Comparison of ENCODE assay signal across 19 mouse cellular contexts in the genomic region with DNA sequence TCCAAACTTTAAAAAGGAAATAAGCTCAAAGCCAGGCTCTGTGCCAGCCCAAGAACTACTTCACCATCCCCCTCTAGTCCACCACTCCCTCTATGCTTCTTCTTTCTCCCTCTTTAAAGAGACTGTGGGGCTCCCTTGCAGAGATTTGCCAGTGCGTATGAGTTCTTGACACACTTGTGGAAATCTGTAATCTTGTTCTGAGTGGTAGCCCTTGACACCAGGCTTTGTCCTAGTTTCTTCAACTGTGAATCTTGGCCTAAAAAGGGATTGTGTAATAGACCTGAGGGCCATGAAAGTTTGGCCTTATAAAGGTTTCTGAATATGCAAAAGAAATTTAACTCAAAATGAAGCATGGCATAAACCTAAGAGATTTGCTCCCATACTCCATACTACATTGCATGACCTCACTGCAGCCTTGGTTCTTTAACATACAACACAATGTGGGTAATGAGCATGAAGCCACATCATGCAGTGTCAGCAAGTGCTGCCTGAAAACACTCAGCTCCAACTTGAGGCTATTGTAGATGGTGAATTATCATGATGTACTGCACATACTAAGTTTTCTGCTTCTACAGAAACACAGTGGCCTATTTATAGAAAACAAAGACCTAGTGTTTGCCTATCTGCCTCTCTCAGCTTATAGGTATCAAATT.
DNase-seq lines count a peak whose midpoint lies in the region; ATAC-seq and TF ChIP-seq lines count a peak whose summit lies in the region.
"Had no signal": no experiment of that assay in that cellular context is flagged by ENCODE, and none has a peak within 500 bp of the region (broad histone marks: within the 10 kb centered on the region; RNA-seq: fewer than 3 reads in every experiment).

No protein-coding gene starts in this region.

- H3K4me3 ChIP-seq in hindbrain, postnatal 0 days (ENCODE audit: low read length) = no peak overlapping the region
- no peak overlapping the region for H3K4me3 ChIP-seq in hindbrain, embryonic 14.5 days (replicated peaks; ENCODE audit: low read length)
- H3K4me3 ChIP-seq in bone marrow macrophage, adult 2 months (ENCODE audit: insufficient read depth, low read length) = no peak overlapping the region
- H3K4me3 ChIP-seq in forebrain, embryonic 13.5 days = no peak overlapping the region
- H3K4me3 ChIP-seq in midbrain, embryonic 13.5 days (replicated peaks) = no peak overlapping the region
- H3K4me3 ChIP-seq: embryonic facial prominence, embryonic 15.5 days; erythroblast, embryonic 14.5 days; gastrocnemius, adult 2 months; heart, embryonic 12.5 days had no signal

- H3K36me3 ChIP-seq in hindbrain, postnatal 0 days (ENCODE audit: insufficient read depth, low read length) = no peaks in the 10 kb centered on the region
- no peaks in the 10 kb centered on the region for H3K36me3 ChIP-seq in hindbrain, embryonic 14.5 days (replicated peaks; ENCODE audit: control insufficient read depth, insufficient read depth)
- no peaks in the 10 kb centered on the region for H3K36me3 ChIP-seq in forebrain, embryonic 13.5 days (ENCODE audit: poor library complexity, severe bottlenecking)
- H3K36me3 ChIP-seq in midbrain, embryonic 13.5 days = no peaks in the 10 kb centered on the region
- H3K36me3 ChIP-seq: embryonic facial prominence, embryonic 15.5 days; heart, embryonic 12.5 days had no signal

- no peak overlapping the region for H3K4me2 ChIP-seq in hindbrain, postnatal 0 days (ENCODE audit: low read depth, low read length)
- H3K4me2 ChIP-seq in hindbrain, embryonic 14.5 days (replicated peaks) = no peak overlapping the region
- H3K4me2 ChIP-seq in forebrain, embryonic 13.5 days = no peak overlapping the region
- no peak overlapping the region for H3K4me2 ChIP-seq in midbrain, embryonic 13.5 days (replicated peaks)
- H3K4me2 ChIP-seq: embryonic facial prominence, embryonic 15.5 days; heart, embryonic 12.5 days had no signal

- no peak for TF ChIP-seq POLR2A in bone marrow macrophage, adult 2 months (IDR thresholded peaks at IDR 0.05; ENCODE audit: borderline replicate concordance, low read depth, low read length)

- H3K9me3 ChIP-seq in hindbrain, postnatal 0 days (ENCODE audit: low read length) = no peaks in the 10 kb centered on the region
- H3K9me3 ChIP-seq in hindbrain, embryonic 14.5 days (ENCODE audit: control insufficient read depth, low read length) = no peaks in the 10 kb centered on the region
- H3K9me3 ChIP-seq in forebrain, embryonic 13.5 days (replicated peaks) = no peaks in the 10 kb centered on the region
- H3K9me3 ChIP-seq in midbrain, embryonic 13.5 days = no peaks in the 10 kb centered on the region
- H3K9me3 ChIP-seq: embryonic facial prominence, embryonic 15.5 days; heart, embryonic 12.5 days had no signal

- H3K4me1 ChIP-seq in hindbrain, postnatal 0 days (ENCODE audit: insufficient read depth, low read length) = no peaks in the 10 kb centered on the region
- no peaks in the 10 kb centered on the region for H3K4me1 ChIP-seq in hindbrain, embryonic 14.5 days (replicated peaks; ENCODE audit: control insufficient read depth, insufficient read depth, low read length)
- H3K4me1 ChIP-seq in bone marrow macrophage, adult 2 months (ENCODE audit: control insufficient read depth, insufficient read depth, low read length) = peaks cover 10% of the 10 kb centered on the region
- no peaks in the 10 kb centered on the region for H3K4me1 ChIP-seq in forebrain, embryonic 13.5 days
- no peaks in the 10 kb centered on the region for H3K4me1 ChIP-seq in midbrain, embryonic 13.5 days (replicated peaks)
- H3K4me1 ChIP-seq: embryonic facial prominence, embryonic 15.5 days; heart, embryonic 12.5 days had no signal

- no peaks in the 10 kb centered on the region for H3K27me3 ChIP-seq in hindbrain, postnatal 0 days (ENCODE audit: insufficient read depth, low read length)
- H3K27me3 ChIP-seq in hindbrain, embryonic 14.5 days (ENCODE audit: control insufficient read depth, insufficient read depth, low read length) = no peaks in the 10 kb centered on the region
- no peaks in the 10 kb centered on the region for H3K27me3 ChIP-seq in forebrain, embryonic 13.5 days
- no peaks in the 10 kb centered on the region for H3K27me3 ChIP-seq in midbrain, embryonic 13.5 days
- H3K27me3 ChIP-seq: embryonic facial prominence, embryonic 15.5 days; heart, embryonic 12.5 days had no signal

- no peak for ATAC-seq in hindbrain, postnatal 0 days
- no peak for ATAC-seq in hindbrain, embryonic 14.5 days (ENCODE audit: low FRiP score)
- ATAC-seq in forebrain, embryonic 13.5 days = peak; percentile 93
- no peak for ATAC-seq in midbrain, embryonic 13.5 days
- ATAC-seq: hindbrain, embryonic 16.5 days had no signal

- TF ChIP-seq CTCF in hindbrain, postnatal 0 days (IDR thresholded peaks at IDR 0.05; ENCODE audit: low read depth) = no peak
- TF ChIP-seq CTCF in bone marrow macrophage, adult 2 months (IDR thresholded peaks at IDR 0.05; ENCODE audit: low read depth, low read length) = no peak

- 52% methylated on average over 1 of the region's 1 CpGs for WGBS in hindbrain, postnatal 0 days
- 58% methylated on average over 1 of the region's 1 CpGs for WGBS in hindbrain, embryonic 14.5 days
- 50% methylated on average over 1 of the region's 1 CpGs for WGBS in forebrain, embryonic 13.5 days
- 43% methylated on average over 1 of the region's 1 CpGs for WGBS in midbrain, embryonic 13.5 days

- DNase-seq in hindbrain, postnatal 0 days (ENCODE audit: low spot score) = peak; percentile 2
- DNase-seq in hindbrain, embryonic 14.5 days (ENCODE audit: low spot score) = no peak
- peak; percentile 58 for DNase-seq in retina, embryonic 14.5 days (ENCODE audit: low spot score)
- no peak for DNase-seq in kidney, adult 9 months
- DNase-seq: adrenal gland, postnatal 25 days; cerebellum, adult 11 months; cerebellum, adult 8-10 months; cerebellum, postnatal 14 days; embryo, embryonic 11 days; gastrocnemius, adult 2 months; gastrocnemius, postnatal 25 days; kidney, adult 2 months had no signal

- no peak overlapping the region for H3K9ac ChIP-seq in hindbrain, postnatal 0 days (replicated peaks; ENCODE audit: low read length)
- no peak overlapping the region for H3K9ac ChIP-seq in hindbrain, embryonic 14.5 days
- no peak overlapping the region for H3K9ac ChIP-seq in forebrain, embryonic 13.5 days
- no peak overlapping the region for H3K9ac ChIP-seq in midbrain, embryonic 13.5 days (replicated peaks)
- H3K9ac ChIP-seq: embryonic facial prominence, embryonic 15.5 days; heart, embryonic 12.5 days had no signal

- no peak overlapping the region for H3K27ac ChIP-seq in hindbrain, postnatal 0 days
- H3K27ac ChIP-seq in hindbrain, embryonic 14.5 days = no peak overlapping the region
- H3K27ac ChIP-seq in bone marrow macrophage, adult 2 months (ENCODE audit: insufficient read depth, low read depth, low read length) = peak overlapping the region; percentile 44
- no peak overlapping the region for H3K27ac ChIP-seq in forebrain, embryonic 13.5 days
- H3K27ac ChIP-seq in midbrain, embryonic 13.5 days = no peak overlapping the region
- H3K27ac ChIP-seq: embryonic facial prominence, embryonic 15.5 days; gastrocnemius, adult 2 months had no signal

Comparison
In these comparisons a context has a peak if more than half of its experiments do, and no peak if none do; other contexts are left out.
1. DNase-seq: peak in hindbrain, postnatal 0 days (single experiment) and retina, embryonic 14.5 days (single experiment); none in hindbrain, embryonic 14.5 days (single experiment) and kidney, adult 9 months (single experiment).